Mouse (Mus musculus): ENCODE measurements around the gene Hoxc8. TPM values are rescaled to one million over a fixed set of nuclear protein-coding genes. Genes with fewer than 3 reads are reported as not detected.

The Hoxc8 gene
- polyA plus RNA-seq, 1 experiment from 2014 or later: 0.20 TPM

- Histone ChIP-seq H3K9ac (no peak overlapping the region), H3K4me1 (replicated peaks) (no peaks in the 10 kb centered on the region), H3K27me3 (peaks cover 99% of the 10 kb centered on the region), H3K9me3 (replicated peaks) (no peaks in the 10 kb centered on the region), H3K27ac (no peak overlapping the region), H3K4me2 (no peak overlapping the region), H3K4me3 (replicated peaks) (no peak overlapping the region), H3K36me3 (no peaks in the 10 kb centered on the region)
- 7% methylated on average over 2 of the region's 3 CpGs for WGBS (ENCODE audit: insufficient replicate concordance)
- DNase-seq (no peak), ATAC-seq (ENCODE audit: low read depth) (no peak)
These were observed 41.8 kb downstream of the Hoxc8 start for GRCm38 (mm10) chr15:103032167-103032566.

- no peaks in the 10 kb centered on the region for H3K9me3 ChIP-seq (replicated peaks)
- no peak overlapping the region for H3K27ac ChIP-seq
- H3K9ac ChIP-seq: no peak overlapping the region
- H3K36me3 ChIP-seq: no peaks in the 10 kb centered on the region
- no peak overlapping the region for H3K4me3 ChIP-seq (replicated peaks)
- peaks cover 99% of the 10 kb centered on the region for H3K27me3 ChIP-seq
- H3K4me2 ChIP-seq: no peak overlapping the region
- no peaks in the 10 kb centered on the region for H3K4me1 ChIP-seq (replicated peaks)
- ATAC-seq (ENCODE audit: low read depth): no peak
- DNase-seq: no peak
- 3% methylated on average over 26 of the region's 26 CpGs for WGBS (ENCODE audit: insufficient replicate concordance)
These were observed 42.5 kb downstream of the Hoxc8 start for GRCm38 (mm10) chr15:103032646-103033575.

- Histone ChIP-seq H3K27me3 (peaks cover 99% of the 10 kb centered on the region), H3K4me3 (replicated peaks) (peak overlapping the region; percentile 37), H3K27ac (no peak overlapping the region), H3K36me3 (no peaks in the 10 kb centered on the region), H3K4me1 (replicated peaks) (no peaks in the 10 kb centered on the region), H3K9me3 (replicated peaks) (no peaks in the 10 kb centered on the region), H3K4me2 (peak overlapping the region; percentile 36), H3K9ac (no peak overlapping the region)
- WGBS (ENCODE audit: insufficient replicate concordance): 2% methylated on average over 24 of the region's 24 CpGs
- no peak for DNase-seq
- ATAC-seq (ENCODE audit: low read depth): no peak
These were observed 43.8 kb downstream of the Hoxc8 start for GRCm38 (mm10) chr15:103034043-103034806.

- Histone ChIP-seq H3K27me3 (peaks cover 99% of the 10 kb centered on the region), H3K27ac (no peak overlapping the region), H3K4me3 (replicated peaks) (peak overlapping the region; percentile 37), H3K4me2 (peak overlapping the region; percentile 36), H3K9me3 (replicated peaks) (no peaks in the 10 kb centered on the region), H3K9ac (no peak overlapping the region), H3K4me1 (replicated peaks) (no peaks in the 10 kb centered on the region), H3K36me3 (no peaks in the 10 kb centered on the region)
- no peak for DNase-seq
- WGBS (ENCODE audit: insufficient replicate concordance): under 1% methylated on average over 34 of the region's 34 CpGs
- ATAC-seq (ENCODE audit: low read depth): no peak
These were observed 44.6 kb downstream of the Hoxc8 start for GRCm38 (mm10) chr15:103034807-103035547.

- Histone ChIP-seq H3K27me3 (peaks cover 99% of the 10 kb centered on the region), H3K9ac (no peak overlapping the region), H3K27ac (no peak overlapping the region), H3K4me3 (replicated peaks) (0 out of 2 replicates have a peak overlapping the region, but pooled peaks have one; percentile 37), H3K9me3 (replicated peaks) (no peaks in the 10 kb centered on the region), H3K36me3 (no peaks in the 10 kb centered on the region), H3K4me2 (peak overlapping the region; percentile 36; the same call in 1 of the 2 replicates), H3K4me1 (replicated peaks) (no peaks in the 10 kb centered on the region)
- ATAC-seq (ENCODE audit: low read depth) (no peak), DNase-seq (no peak)
- WGBS (ENCODE audit: insufficient replicate concordance): under 1% methylated on average over 14 of the region's 14 CpGs
These were observed 45.1 kb downstream of the Hoxc8 start for GRCm38 (mm10) chr15:103035548-103035881.

GRCm38 (mm10) chr15:103037579-103037978, 47.2 kb downstream of the Hoxc8 start:
- Histone ChIP-seq H3K9me3 (replicated peaks) (no peaks in the 10 kb centered on the region), H3K9ac (no peak overlapping the region), H3K4me1 (replicated peaks) (no peaks in the 10 kb centered on the region), H3K4me3 (replicated peaks) (no peak overlapping the region), H3K27me3 (peaks cover 100% of the 10 kb centered on the region), H3K4me2 (no peak overlapping the region), H3K36me3 (no peaks in the 10 kb centered on the region), H3K27ac (no peak overlapping the region)
- no peak for DNase-seq
- no peak for ATAC-seq (ENCODE audit: low read depth)
- WGBS (ENCODE audit: insufficient replicate concordance): 11% methylated on average over 1 of the region's 1 CpGs

GRCm38 (mm10) chr15:103038701-103039480, 48.5 kb downstream of the Hoxc8 start:
- no peak for ATAC-seq (ENCODE audit: low read depth)
- no peak for DNase-seq
- H3K27ac ChIP-seq: no peak overlapping the region
- peaks cover 100% of the 10 kb centered on the region for H3K27me3 ChIP-seq
- H3K9ac ChIP-seq: no peak overlapping the region
- H3K4me2 ChIP-seq: no peak overlapping the region
- no peaks in the 10 kb centered on the region for H3K36me3 ChIP-seq
- 21% methylated on average over 10 of the region's 10 CpGs for WGBS (ENCODE audit: insufficient replicate concordance)
- no peaks in the 10 kb centered on the region for H3K4me1 ChIP-seq (replicated peaks)
- H3K4me3 ChIP-seq (replicated peaks): no peak overlapping the region
- no peaks in the 10 kb centered on the region for H3K9me3 ChIP-seq (replicated peaks)

GRCm38 (mm10) chr15:103039609-103040008, 49.2 kb downstream of the Hoxc8 start:
- Histone ChIP-seq H3K4me3 (replicated peaks) (no peak overlapping the region), H3K27me3 (peaks cover 100% of the 10 kb centered on the region), H3K4me1 (replicated peaks) (no peaks in the 10 kb centered on the region), H3K27ac (no peak overlapping the region), H3K9me3 (replicated peaks) (no peaks in the 10 kb centered on the region), H3K9ac (no peak overlapping the region), H3K4me2 (no peak overlapping the region), H3K36me3 (no peaks in the 10 kb centered on the region)
- DNase-seq: no peak
- ATAC-seq (ENCODE audit: low read depth): no peak
- whole genome bisulfite sequencing (ENCODE audit: insufficient replicate concordance): 36% methylated on average over 3 of the region's 3 CpGs

- ATAC-seq (ENCODE audit: low read depth) (no peak), DNase-seq (no peak)
- no peaks in the 10 kb centered on the region for H3K9me3 ChIP-seq (replicated peaks)
- no peaks in the 10 kb centered on the region for H3K4me1 ChIP-seq (replicated peaks)
- H3K4me2 ChIP-seq: no peak overlapping the region
- WGBS (ENCODE audit: insufficient replicate concordance): 18% methylated on average over 12 of the region's 12 CpGs
- no peaks in the 10 kb centered on the region for H3K36me3 ChIP-seq
- no peak overlapping the region for H3K27ac ChIP-seq
- no peak overlapping the region for H3K9ac ChIP-seq
- H3K4me3 ChIP-seq (replicated peaks): no peak overlapping the region
- H3K27me3 ChIP-seq: peaks cover 96% of the 10 kb centered on the region
These were observed 50.2 kb downstream of the Hoxc8 start for GRCm38 (mm10) chr15:103040601-103041000.

- Histone ChIP-seq H3K9me3 (replicated peaks) (no peaks in the 10 kb centered on the region), H3K9ac (no peak overlapping the region), H3K27ac (no peak overlapping the region), H3K36me3 (no peaks in the 10 kb centered on the region), H3K27me3 (peaks cover 92% of the 10 kb centered on the region), H3K4me3 (replicated peaks) (no peak overlapping the region), H3K4me1 (replicated peaks) (no peaks in the 10 kb centered on the region), H3K4me2 (no peak overlapping the region)
- ATAC-seq (ENCODE audit: low read depth) (no peak), DNase-seq (no peak)
- 16% methylated on average over 5 of the region's 5 CpGs for WGBS (ENCODE audit: insufficient replicate concordance)
These were observed 51.2 kb downstream of the Hoxc8 start for GRCm38 (mm10) chr15:103041613-103042012.
